Mouse (Mus musculus) B cell, adult 2 months (primary cell): ENCODE results near the gene Glis3.

Source experiments
- DNase-seq, 2 experiments: peaks; one replicate each; pipeline ENCODE4 v3.0.0; 2022

The Glis3 gene

GRCm38 (mm10) chr19:28465779-28466178 lies 214.1 kb downstream of the Glis3 start:
- no peak for DNase-seq

- no peak for DNase-seq
These were observed 225.5 kb downstream of the Glis3 start for GRCm38 (mm10) chr19:28454331-28454730.

GRCm38 (mm10) chr19:28452951-28453520 lies 226.8 kb downstream of the Glis3 start:
- DNase-seq, result no peak

GRCm38 (mm10) chr19:28448811-28449210 lies 231.1 kb downstream of the Glis3 start:
- no peak for DNase-seq

- no peak for DNase-seq
These were observed 237.7 kb downstream of the Glis3 start for GRCm38 (mm10) chr19:28442161-28442560.

GRCm38 (mm10) chr19:28436457-28437148 lies 243.3 kb downstream of the Glis3 start:
- DNase-seq, result no peak

- no peak for DNase-seq
These were observed 251.6 kb downstream of the Glis3 start for GRCm38 (mm10) chr19:28428220-28428816.

- no peak for DNase-seq
These were observed 255.7 kb downstream of the Glis3 start for GRCm38 (mm10) chr19:28424180-28424579.

GRCm38 (mm10) chr19:28422939-28423338 lies 256.9 kb downstream of the Glis3 start:
- DNase-seq, result no peak

- no peak for DNase-seq
These were observed 263.8 kb downstream of the Glis3 start for GRCm38 (mm10) chr19:28416069-28416468.

GRCm38 (mm10) chr19:28408787-28409186 lies 271.1 kb downstream of the Glis3 start:
- no peak for DNase-seq

GRCm38 (mm10) chr19:28402956-28403355 lies 276.9 kb downstream of the Glis3 start:
- DNase-seq, result no peak

GRCm38 (mm10) chr19:28395584-28395861 lies 284.4 kb downstream of the Glis3 start:
- no peak for DNase-seq

GRCm38 (mm10) chr19:28394826-28395583 lies 284.9 kb downstream of the Glis3 start:
- no peak for DNase-seq

- no peak for DNase-seq
These were observed 286.1 kb downstream of the Glis3 start for GRCm38 (mm10) chr19:28393766-28394165.

- DNase-seq, result no peak
These were observed 287.0 kb downstream of the Glis3 start for GRCm38 (mm10) chr19:28392838-28393237.

GRCm38 (mm10) chr19:28390920-28391319 lies 289.0 kb downstream of the Glis3 start:
- no peak for DNase-seq

GRCm38 (mm10) chr19:28389146-28389545 lies 290.7 kb downstream of the Glis3 start:
- DNase-seq, result no peak

- no peak for DNase-seq
These were observed 296.5 kb downstream of the Glis3 start for GRCm38 (mm10) chr19:28383425-28383824.

GRCm38 (mm10) chr19:28382168-28382911 lies 297.5 kb downstream of the Glis3 start:
- DNase-seq, result no peak

GRCm38 (mm10) chr19:28381441-28381840 lies 298.4 kb downstream of the Glis3 start:
- DNase-seq, result no peak

GRCm38 (mm10) chr19:28380691-28381262 lies 299.1 kb downstream of the Glis3 start:
- DNase-seq, result no peak
